Mouse (Mus musculus) T-helper 2 cell (primary cell): ENCODE data around the gene Atxn2.

Experiments
- in situ Hi-C: fragments of 300-600 bp; cut with MboI, MseI; formaldehyde crosslinking; loops from one replicate; pipeline ENCODE4 v1.15.1; 2025; ENCODE audit warnings: high pct_unique_total_duplicates

Atxn2 gene

DNA sequence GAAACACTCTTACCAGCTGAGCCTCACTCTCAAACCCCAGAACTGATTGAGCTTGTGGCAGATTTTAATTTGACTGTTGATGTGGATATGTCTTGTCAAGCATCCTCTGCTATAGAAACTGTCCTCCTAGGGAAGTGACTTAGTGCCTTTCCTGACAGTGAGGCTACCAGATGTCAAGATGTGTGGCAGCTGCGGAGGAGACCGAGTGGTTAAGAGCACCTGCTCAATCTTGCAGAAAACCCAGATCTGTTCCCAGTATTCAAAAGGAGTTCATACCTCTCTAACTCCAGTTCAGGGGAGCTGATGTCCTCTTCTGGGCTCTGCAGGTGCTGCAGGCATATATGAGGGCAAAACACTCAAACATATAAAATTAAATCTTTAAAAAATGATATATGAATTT, 53.9 kb downstream of the Atxn2 start:
- in situ Hi-C loops: no loop called here

DNA sequence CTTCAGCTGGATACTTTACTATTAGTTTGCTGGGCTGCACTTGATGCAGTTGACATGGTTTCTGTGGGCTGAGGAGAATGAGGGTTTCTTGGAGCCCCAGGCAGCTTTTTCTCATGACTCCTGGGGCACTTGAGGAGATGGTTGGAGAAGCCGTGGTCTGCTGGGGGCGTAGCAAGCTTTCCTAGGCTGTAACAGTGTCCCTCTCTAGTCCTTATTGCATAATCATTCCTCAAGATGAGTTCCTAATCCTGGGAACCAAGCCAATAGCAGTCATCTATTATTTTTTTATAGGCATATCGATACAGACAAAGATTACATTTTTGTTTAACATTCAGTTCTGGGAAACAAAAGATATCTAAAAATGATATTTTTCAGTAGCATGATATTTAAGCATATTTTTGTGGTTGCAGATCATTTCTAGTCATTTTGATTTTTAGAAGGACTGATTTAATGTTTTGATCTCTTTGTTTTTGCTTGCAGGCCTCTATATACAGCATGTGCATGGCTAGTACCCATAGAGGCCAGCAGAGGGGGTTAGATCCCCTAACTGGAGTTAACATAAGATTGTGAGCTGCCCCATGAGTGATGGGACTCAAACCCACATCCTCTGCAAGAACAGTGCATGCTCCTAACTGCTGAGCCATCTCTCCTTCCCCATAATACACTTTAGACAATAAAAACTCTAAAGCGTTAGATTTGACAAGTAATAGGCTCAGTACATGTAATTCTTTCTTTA, 55.1 kb downstream of the Atxn2 start:
- in situ Hi-C loops: no loop called here

DNA sequence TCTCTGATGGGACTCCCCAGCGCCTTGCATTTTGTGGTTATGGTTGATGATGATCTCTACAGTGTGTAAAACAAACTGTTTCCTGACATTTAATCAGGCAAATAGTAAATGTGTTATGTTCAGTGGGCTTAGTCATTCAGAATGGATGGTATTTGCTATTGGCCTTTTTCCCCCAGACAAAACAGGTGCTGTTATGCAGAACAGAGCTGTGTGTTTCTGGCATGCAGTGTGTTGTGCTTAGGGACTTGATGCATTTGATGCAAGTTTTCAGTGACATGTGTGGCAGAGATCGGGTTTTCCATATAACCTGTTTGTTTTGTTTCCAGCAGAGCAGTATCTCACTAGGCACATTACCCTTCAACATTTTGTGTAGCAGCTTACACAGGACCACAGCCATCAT, 56.4 kb downstream of the Atxn2 start:
- in situ Hi-C loops: no loop called here

DNA sequence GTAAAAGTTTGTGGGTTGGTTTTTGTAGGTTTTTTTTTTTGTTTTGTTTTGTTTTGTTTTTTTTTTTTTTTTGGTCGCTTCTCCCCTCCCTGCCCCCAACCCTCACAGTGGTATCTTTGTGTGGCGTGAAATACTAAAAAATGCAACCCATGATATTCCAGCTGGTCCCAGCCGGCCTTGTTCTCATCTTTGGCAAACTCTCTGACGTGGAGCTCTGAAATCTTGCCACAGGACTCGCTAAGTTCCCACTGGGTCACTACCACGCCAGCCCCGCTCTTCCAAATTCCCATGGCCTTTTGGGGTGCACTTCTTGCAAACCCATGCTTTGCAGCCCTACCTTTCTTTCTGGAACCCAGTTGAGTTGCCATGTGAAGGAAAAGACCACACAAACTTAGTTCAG, 58.7 kb downstream of the Atxn2 start:
- in situ Hi-C loops: no loop called here

DNA sequence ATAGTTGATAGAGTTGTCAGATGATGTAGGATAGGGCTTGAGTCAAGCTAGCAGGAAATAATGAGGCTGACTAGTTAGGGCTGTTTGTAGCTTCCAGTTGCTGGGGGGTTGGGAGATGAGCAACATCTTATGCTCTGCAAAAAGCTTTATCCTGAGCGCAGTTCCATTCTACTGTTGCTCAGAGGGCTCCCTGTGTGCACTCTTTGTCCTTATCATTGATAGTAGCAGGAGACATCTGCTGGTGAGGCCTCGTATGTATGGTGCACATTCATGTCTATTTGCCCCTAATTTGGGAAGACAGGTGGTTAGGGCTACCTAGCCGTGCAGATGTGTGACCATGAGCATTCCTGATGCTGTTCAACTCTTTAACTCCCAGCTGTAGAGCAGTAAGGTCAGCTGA, 60.5 kb downstream of the Atxn2 start:
- in situ Hi-C loops: no loop called here

DNA sequence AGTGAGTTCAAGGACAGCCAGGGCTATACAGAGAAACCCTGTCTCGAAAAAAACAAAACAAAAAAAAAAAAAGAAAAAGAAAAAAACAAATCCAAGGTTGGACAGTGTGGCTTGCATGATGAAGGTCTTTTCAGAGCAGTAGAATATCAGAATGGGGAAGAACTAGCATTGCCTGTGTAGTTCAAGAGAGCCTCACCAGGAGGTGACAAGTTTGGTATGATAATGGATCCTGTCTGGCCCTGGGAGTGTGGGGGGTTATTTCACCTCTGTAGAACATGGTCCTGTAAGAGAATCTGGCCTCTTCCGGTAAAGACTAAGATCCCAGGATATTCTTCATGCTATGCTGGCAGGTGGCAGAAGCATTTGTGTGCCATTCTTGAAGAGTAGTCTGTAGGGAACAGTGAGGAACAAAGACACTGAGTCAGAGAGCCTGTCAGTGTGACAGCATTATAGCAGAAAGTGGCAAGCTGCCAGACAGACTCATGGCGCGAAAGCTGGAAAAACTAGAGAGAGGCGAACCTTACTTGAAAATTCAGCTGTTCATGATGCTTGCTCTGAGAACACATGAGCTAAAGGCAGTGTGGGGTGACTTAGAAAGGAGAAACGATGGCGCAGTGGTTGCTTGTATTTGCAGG, 67.5 kb downstream of the Atxn2 start:
- in situ Hi-C loops: no loop called here

DNA sequence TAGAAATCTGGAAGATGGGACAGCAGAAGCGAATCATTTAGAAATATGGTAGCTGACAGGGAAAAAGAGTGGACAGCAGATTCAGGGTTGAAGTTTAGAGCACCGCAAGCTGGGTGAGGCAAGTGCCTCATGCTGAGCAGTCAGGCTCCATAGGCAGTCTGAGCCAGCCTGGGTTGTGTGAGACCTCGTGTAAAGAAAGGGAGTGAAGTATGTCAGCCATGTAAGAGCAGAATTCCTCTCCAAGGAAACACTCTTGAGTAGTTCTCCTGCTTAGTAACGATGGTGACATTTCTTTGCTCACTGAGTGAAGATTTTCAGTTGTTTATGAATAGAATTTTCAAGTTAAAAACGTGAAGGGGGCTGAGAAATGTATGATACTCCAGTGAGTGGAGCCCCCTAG, 69.0 kb downstream of the Atxn2 start:
- in situ Hi-C loops: no loop called here

DNA sequence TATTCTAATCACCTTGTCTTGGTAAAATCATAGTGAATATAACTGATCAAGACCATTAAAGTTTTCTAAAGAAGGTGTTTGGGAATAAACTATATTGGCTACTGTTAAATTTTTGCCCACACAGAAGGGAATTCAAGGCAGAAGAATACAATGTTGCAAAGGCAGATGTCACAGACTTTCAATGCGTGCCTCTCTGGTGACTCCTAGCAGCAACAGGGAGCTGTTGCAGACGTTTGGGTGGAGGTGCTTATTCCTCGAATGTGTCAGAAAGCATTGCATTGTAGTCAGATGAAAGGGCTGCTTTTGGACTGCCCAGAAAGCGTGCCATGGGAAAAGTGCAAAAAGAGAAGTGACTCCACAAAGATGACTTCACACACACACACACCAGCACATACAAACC, 71.3 kb downstream of the Atxn2 start:
- in situ Hi-C loops: no loop called here

DNA sequence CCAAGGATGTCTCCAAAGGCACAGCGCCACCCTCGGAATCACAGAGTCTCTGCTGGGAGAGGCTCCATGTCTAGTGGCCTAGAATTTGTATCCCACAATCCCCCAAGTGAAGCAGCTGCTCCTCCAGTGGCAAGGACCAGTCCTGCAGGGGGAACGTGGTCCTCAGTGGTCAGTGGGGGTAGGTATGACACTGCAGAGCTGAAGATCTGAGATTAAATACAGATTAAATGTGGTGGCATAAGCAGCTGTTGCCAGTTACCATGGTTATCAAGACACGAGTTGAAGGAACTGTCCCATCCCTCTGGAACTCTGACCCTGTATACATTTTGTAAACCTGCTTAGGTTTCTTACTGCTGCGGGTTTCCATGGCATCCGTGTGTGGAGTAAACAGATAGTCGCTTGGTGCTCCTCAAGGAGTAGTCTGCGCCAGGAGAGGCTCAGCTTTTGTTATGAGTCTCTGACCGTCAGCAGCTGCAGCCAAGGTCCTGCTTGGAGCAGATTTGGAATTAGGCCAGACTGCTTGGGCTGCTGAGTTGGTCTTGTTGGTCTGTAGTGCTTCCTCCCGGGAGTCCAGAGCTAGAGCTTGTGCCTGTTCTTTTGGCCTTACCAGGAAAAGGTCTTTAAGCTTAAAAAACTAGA, 72.8 kb downstream of the Atxn2 start:
- in situ Hi-C loops: no loop called here

DNA sequence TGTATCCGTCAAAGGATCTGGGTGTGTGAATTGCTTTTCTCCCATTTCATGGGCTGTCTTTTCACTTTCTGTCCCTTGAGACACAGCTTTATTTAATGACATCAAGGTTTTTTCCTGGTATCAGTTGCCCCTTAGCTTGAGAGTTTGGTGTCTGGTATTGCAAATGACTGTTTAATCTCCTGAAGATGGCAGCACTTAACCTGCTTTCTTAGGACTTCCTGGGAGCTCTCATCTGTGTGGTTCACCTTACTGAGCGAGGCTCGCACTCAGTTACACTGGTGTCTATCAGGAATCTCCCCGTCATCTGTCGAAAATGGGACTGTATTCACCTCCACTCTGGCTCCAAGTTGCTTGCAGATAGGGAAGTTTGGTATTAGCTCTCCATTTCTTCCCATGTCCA, 79.9 kb downstream of the Atxn2 start:
- in situ Hi-C loops: no loop called here

DNA sequence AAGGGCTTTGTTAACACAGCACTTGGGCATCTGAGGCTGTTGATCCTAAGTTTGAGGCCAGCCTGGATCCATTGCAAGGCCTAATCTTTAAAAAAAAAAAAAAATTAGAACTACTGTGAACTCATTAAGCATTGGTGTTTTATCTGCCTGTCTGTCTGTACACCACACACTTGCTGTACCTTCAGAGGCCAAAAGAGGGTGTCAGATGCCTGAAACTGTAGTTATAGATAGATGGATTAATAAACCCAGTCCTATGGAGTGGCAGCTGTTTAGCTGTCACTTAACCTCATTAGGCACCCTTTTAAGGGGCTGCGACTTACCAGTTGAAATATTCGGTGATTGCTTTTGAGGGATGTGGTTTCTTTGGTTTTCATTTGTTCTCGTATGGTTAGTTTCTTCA, 84.7 kb downstream of the Atxn2 start:
- in situ Hi-C loops: no loop called here

DNA sequence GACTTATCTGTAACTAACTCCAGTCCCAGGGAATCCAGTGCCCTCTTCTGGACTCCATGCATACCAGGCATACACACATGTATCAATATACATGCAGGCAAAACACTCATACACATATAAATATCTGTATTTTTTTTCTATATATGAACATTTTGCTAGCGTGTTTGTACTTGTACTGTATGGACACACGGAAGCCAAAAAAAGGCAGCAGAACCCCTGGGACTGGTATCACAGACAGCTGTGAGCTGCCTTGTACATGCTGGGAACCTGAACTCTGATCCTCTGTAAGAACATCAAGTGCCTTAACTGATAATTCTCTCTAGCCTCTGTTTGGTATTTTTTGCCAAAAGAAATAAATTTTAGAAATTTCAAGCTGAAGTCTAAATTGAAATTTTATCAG, 87.3 kb downstream of the Atxn2 start:
- in situ Hi-C loops: no loop called here

DNA sequence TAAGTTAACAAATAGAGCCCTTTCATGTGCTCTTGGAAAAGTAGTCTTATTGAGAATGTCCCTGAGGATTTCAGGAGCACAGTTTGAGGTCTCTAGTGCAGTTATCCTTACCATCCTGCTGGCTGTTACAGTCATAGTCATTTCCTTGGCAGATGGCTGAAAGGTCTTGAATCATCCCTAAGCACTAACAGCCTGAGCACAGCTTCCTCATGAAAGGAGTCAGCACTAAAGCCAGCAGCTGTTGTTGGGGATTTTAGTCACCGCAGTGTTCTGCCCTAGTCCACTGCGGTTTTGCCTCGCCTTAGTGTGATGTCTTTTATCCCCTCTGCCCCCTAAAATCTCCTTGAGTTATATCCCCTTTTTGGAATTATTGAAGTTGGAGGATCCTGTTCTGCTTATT, 96.0 kb downstream of the Atxn2 start:
- in situ Hi-C loops: no loop called here

DNA sequence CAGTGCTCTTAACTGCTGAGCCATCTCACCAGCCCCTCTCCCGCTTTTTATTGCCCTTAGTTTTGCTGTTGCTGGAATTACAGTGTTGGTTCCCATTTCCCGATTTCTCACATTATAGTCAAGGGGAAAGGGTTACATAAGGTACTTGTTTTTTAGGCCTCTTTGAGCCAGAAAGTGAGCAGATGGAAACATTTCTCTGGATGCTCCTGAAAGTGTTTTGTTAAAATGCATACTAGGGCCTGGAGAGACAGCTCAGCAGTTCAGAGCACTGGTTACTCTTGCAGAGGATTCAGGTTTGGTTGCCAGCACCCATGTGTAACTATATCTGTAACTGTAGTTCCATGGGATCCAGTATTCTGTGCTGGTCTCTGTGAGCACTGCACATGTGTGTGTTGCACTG, 97.1 kb downstream of the Atxn2 start:
- in situ Hi-C loops: no loop called here

DNA sequence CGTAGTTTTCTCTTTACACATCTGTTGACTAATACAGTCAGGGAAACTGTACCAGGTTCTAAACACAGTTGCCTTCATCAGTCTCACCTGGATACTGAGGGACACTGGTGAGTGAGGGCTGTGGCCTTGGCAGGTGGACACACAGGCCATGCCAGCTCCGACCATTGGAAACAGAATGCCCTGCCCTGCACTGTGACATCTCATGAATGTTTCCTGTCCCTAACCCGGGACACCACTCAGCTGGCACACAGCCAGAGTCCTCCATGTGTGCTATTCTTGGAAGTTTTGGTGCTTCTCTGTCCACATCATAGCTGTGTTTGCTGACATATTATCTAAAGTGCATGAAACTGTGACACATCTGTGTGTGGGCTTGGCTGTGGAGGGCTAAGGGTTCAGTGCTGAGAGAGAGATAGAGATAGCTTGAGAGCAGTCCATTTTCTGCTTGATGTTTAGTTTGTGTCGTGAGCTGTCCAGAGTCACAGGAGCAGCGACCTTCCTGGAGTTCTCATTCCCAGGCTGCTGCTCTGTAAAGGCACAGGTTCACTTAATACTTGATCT, 98.6 kb downstream of the Atxn2 start:
- in situ Hi-C loops: no loop called here

DNA sequence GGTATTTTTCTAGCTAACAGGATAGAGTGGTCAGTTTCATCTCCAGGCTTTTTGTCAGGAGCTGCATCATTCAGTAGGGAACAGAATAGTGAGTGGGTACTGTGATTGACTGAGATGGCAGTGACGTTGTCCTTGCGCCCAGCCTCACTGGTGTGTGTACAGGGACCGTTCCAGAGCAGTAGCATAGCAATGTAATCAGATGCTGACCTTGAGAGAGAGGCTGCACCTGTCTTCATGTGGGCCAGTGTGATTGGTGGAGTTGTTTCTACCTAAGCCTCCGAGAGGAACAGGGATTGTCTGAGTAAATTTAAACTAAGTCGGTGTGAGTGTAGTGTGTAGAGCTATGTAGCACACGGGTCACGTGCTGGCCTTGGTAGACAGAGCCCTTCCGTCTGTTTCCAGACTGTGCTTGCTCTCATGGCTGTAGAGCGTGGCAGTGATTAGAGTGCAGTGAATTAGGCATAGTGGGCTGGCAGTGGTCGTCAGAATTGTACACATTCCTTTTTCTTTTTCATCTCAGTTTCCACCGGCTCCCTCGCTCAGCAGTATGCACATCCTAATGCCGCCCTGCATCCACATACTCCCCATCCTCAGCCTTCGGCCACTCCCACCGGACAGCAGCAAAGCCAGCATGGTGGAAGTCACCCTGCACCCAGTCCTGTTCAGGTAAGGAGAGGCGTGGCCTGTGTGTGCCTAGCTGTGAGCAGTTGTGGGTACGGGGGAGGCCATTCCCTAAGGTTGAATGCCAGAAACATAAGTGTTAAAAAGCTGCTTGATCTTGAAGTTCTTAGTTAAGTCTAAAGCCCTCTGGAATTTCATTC, 99.4 kb downstream of the Atxn2 start:
- in situ Hi-C loops: no loop called here

DNA sequence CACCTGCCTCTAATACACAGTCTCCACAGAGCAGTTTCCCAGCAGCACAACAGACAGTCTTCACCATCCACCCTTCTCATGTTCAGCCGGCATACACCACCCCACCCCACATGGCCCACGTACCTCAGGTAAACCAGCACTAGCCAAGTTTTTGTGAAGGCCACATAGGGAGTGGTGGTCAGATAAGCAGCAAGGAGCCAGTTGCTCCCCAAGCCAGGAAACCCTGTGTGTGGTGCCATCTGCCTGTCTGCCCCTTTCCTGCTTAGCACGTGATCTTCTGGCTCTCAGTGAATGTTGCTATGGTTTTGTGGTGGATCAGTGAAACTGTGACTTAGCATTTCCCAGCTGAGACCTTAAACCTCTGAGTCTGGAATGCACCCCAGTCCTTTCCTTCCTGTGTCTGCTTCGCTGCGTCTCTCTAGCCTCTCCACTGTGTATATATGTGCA, 100.4 kb downstream of the Atxn2 start:
- in situ Hi-C loops: no loop called here

DNA sequence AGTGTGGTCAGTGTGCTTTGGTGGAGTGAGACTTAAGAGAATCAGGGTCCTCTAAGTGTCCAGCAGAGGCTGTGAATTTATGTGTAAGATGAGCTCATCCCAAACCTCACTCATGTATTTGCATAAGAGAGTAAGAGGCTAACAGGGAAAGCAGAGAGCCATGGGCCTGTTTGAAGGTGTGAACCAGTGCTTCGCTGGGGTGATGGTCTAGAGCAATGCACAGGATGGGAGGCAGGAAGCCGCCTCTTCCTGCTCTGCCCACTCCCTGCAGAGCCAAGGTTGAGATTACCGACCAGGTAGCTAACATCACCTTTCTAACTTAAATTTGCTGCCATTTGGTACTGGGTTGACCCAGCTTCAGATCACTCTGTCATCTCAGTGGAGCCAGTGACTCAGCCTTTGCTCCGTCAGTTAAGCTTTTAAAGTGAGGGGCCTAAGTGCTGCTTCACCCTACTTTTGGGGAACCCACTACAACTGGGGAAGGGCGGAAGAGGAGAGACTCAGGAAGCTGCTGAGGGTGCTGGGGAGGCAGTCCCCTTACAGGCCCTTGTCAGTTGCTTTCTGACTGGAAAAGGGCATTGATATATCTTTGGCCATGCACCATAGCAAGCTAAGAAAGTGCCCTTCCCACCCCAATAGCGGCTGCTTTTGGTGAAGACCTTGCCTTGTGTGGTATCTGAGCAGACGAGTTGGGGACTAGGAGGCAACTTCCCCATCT, 101.5 kb downstream of the Atxn2 start:
- in situ Hi-C loops: no loop called here

DNA sequence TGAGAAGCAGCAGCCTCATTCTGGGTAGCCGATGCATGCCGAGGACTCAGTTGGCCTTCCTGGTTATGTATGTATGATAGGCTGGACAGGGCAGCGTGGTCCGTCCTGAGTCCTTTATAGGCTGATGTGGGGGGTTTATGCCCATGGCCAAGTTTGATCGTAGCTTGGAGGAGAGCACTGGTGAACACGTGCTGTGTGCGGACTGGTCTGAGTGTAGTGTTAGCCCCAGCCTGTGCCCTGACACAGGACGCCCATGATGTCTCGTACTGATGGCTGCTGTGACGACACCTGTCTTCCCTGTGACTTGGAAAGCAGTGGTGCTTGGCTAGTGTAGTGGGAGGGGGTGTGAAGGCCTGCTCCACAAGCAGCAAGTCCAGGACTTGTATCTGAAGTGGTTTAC, 102.6 kb downstream of the Atxn2 start:
- in situ Hi-C loops: no loop called here

DNA sequence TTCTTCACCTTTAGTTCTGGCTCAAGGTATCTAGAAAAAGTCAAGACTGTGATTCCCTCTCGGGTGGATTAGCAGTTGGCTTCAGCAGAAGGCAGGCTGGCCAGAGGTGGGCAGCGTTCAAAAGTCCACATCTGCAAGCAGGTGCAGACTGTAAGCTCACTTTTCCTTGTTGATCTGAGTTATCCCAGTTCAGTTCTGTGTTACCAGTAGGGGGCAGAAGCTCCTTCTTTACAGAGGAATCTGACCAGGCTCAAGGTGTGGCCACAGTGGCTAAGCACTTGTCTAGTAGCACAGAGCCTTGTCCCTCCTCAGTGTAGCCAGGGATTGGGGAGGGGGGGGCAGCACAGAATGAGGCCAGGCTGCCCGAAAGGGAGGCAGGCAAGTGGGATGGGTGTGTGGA, 103.9 kb downstream of the Atxn2 start:
- in situ Hi-C loops: no loop called here

DNA sequence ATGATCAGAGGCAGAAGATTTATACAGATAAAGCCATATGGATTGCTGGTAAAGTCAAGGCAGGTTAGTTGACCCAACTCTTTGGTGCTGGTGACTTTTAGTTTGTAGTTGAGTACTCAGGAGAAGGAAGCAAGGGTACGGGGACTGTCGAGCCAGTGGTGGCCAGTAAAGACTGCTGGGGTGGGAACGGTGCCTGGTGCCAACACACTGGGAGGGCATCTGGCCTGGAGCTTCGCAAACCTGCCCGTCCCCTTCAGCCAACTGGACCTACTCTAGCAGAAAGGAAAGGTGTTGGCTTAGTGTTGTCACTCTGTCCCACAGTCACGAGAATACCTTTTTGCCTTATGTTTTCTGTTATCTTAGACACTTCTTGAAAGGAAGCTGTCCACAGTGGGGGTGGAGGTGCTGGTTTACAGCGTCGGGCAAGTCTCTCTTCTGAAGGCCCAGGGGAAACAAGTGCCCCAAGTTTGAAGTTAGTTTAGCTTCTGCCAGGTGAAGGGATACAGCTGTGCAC, 104.8 kb downstream of the Atxn2 start:
- in situ Hi-C loops: no loop called here
